Mouse (Mus musculus): ENCODE data around the gene Kirrel. TPM values are rescaled to one million over a fixed set of nuclear protein-coding genes. Genes with fewer than 3 reads are reported as not detected.

The Kirrel gene
- polyA plus RNA-seq, 1 experiment from 2014 or later, result 11.7 TPM

GRCm38 (mm10) chr3:87072191-87072590 is 102.4 kb downstream of the Kirrel start:
- no peak for DNase-seq (ENCODE audit: low spot score)
- WGBS, result 82% methylated on average over 3 of the region's 3 CpGs
- no peak for TF ChIP-seq CTCF (IDR thresholded peaks at IDR 0.05; ENCODE audit: low read depth)

GRCm38 (mm10) chr3:87067396-87067975 is 107.1 kb downstream of the Kirrel start:
- Histone ChIP-seq H3K9ac (ENCODE audit: low read depth, low read length) (no peak overlapping the region), H3K27me3 (ENCODE audit: insufficient read depth, low read length) (no peaks in the 10 kb centered on the region), H3K4me3 (replicated peaks; ENCODE audit: low read depth, low read length) (no peak overlapping the region), H3K4me1 (replicated peaks; ENCODE audit: insufficient read depth, low read length) (no peaks in the 10 kb centered on the region), H3K9me3 (replicated peaks; ENCODE audit: low read length) (no peaks in the 10 kb centered on the region), H3K27ac (no peak overlapping the region), H3K36me3 (ENCODE audit: insufficient read depth, low read length) (no peaks in the 10 kb centered on the region), H3K4me2 (ENCODE audit: low read length) (no peak overlapping the region)
- no peak for TF ChIP-seq CTCF (IDR thresholded peaks at IDR 0.05; ENCODE audit: low read depth)
- DNase-seq (ENCODE audit: low spot score) (no peak), ATAC-seq (replicated peaks; ENCODE audit: low FRiP score, low read depth) (no peak)
- WGBS, result 86% methylated on average over 8 of the region's 8 CpGs

More at GRCm38 (mm10) chr3:87072191-87072590, 102.4 kb downstream of the Kirrel start:
- H3K4me3 ChIP-seq (replicated peaks; ENCODE audit: low read depth, low read length), result no peak overlapping the region
- H3K4me1 ChIP-seq (replicated peaks; ENCODE audit: insufficient read depth, low read length), result no peaks in the 10 kb centered on the region
- H3K27me3 ChIP-seq (ENCODE audit: insufficient read depth, low read length), result no peaks in the 10 kb centered on the region
- no peak overlapping the region for H3K4me2 ChIP-seq (ENCODE audit: low read length)
- H3K9ac ChIP-seq (ENCODE audit: low read depth, low read length), result no peak overlapping the region
- ATAC-seq (replicated peaks; ENCODE audit: low FRiP score, low read depth), result no peak
- no peaks in the 10 kb centered on the region for H3K9me3 ChIP-seq (replicated peaks; ENCODE audit: low read length)
- no peak overlapping the region for H3K27ac ChIP-seq
- no peaks in the 10 kb centered on the region for H3K36me3 ChIP-seq (ENCODE audit: insufficient read depth, low read length)

GRCm38 (mm10) chr3:87053939-87054338 is 120.6 kb downstream of the Kirrel start:
- WGBS, result 86% methylated on average over 1 of the region's 1 CpGs
- TF ChIP-seq CTCF (IDR thresholded peaks at IDR 0.05; ENCODE audit: low read depth), result no peak
- Histone ChIP-seq H3K9me3 (replicated peaks; ENCODE audit: low read length) (no peaks in the 10 kb centered on the region), H3K4me2 (ENCODE audit: low read length) (no peak overlapping the region), H3K9ac (ENCODE audit: low read depth, low read length) (no peak overlapping the region), H3K27ac (no peak overlapping the region), H3K27me3 (ENCODE audit: insufficient read depth, low read length) (no peaks in the 10 kb centered on the region), H3K4me3 (replicated peaks; ENCODE audit: low read depth, low read length) (no peak overlapping the region), H3K4me1 (replicated peaks; ENCODE audit: insufficient read depth, low read length) (no peaks in the 10 kb centered on the region), H3K36me3 (ENCODE audit: insufficient read depth, low read length) (no peaks in the 10 kb centered on the region)
- no peak for ATAC-seq (replicated peaks; ENCODE audit: low FRiP score, low read depth)
- DNase-seq (ENCODE audit: low spot score), result no peak

GRCm38 (mm10) chr3:87047801-87048200 is 126.7 kb downstream of the Kirrel start:
- H3K9ac ChIP-seq (ENCODE audit: low read depth, low read length), result no peak overlapping the region
- no peak overlapping the region for H3K4me3 ChIP-seq (replicated peaks; ENCODE audit: low read depth, low read length)
- H3K4me2 ChIP-seq (ENCODE audit: low read length), result no peak overlapping the region
- TF ChIP-seq CTCF (IDR thresholded peaks at IDR 0.05; ENCODE audit: low read depth), result no peak
- H3K9me3 ChIP-seq (replicated peaks; ENCODE audit: low read length), result no peaks in the 10 kb centered on the region
- DNase-seq (ENCODE audit: low spot score) (no peak), ATAC-seq (replicated peaks; ENCODE audit: low FRiP score, low read depth) (no peak)
- H3K36me3 ChIP-seq (ENCODE audit: insufficient read depth, low read length), result no peaks in the 10 kb centered on the region
- H3K27me3 ChIP-seq (ENCODE audit: insufficient read depth, low read length), result no peaks in the 10 kb centered on the region
- WGBS, result 90% methylated on average over 5 of the region's 5 CpGs
- H3K27ac ChIP-seq, result no peak overlapping the region
- no peaks in the 10 kb centered on the region for H3K4me1 ChIP-seq (replicated peaks; ENCODE audit: insufficient read depth, low read length)

- no peak for TF ChIP-seq CTCF (IDR thresholded peaks at IDR 0.05; ENCODE audit: low read depth)
- H3K4me1 ChIP-seq (replicated peaks; ENCODE audit: insufficient read depth, low read length), result no peaks in the 10 kb centered on the region
- H3K9ac ChIP-seq (ENCODE audit: low read depth, low read length), result no peak overlapping the region
- 86% methylated on average over 2 of the region's 2 CpGs for WGBS
- H3K27me3 ChIP-seq (ENCODE audit: insufficient read depth, low read length), result no peaks in the 10 kb centered on the region
- H3K4me2 ChIP-seq (ENCODE audit: low read length), result no peak overlapping the region
- H3K9me3 ChIP-seq (replicated peaks; ENCODE audit: low read length), result no peaks in the 10 kb centered on the region
- H3K36me3 ChIP-seq (ENCODE audit: insufficient read depth, low read length), result no peaks in the 10 kb centered on the region
- DNase-seq (ENCODE audit: low spot score), result no peak
- H3K4me3 ChIP-seq (replicated peaks; ENCODE audit: low read depth, low read length), result no peak overlapping the region
- no peak for ATAC-seq (replicated peaks; ENCODE audit: low FRiP score, low read depth)
- H3K27ac ChIP-seq, result no peak overlapping the region
These were observed 132.8 kb downstream of the Kirrel start for GRCm38 (mm10) chr3:87041733-87042132.

GRCm38 (mm10) chr3:87038500-87038899 is 136.0 kb downstream of the Kirrel start:
- no peaks in the 10 kb centered on the region for H3K27me3 ChIP-seq (ENCODE audit: insufficient read depth, low read length)
- H3K4me1 ChIP-seq (replicated peaks; ENCODE audit: insufficient read depth, low read length), result no peaks in the 10 kb centered on the region
- ATAC-seq (replicated peaks; ENCODE audit: low FRiP score, low read depth) (no peak), DNase-seq (ENCODE audit: low spot score) (no peak)
- TF ChIP-seq CTCF (IDR thresholded peaks at IDR 0.05; ENCODE audit: low read depth), result no peak
- no peak overlapping the region for H3K4me3 ChIP-seq (replicated peaks; ENCODE audit: low read depth, low read length)
- H3K27ac ChIP-seq, result no peak overlapping the region
- H3K9me3 ChIP-seq (replicated peaks; ENCODE audit: low read length), result no peaks in the 10 kb centered on the region
- H3K9ac ChIP-seq (ENCODE audit: low read depth, low read length), result no peak overlapping the region
- no peak overlapping the region for H3K4me2 ChIP-seq (ENCODE audit: low read length)
- WGBS, result 86% methylated on average over 6 of the region's 6 CpGs
- no peaks in the 10 kb centered on the region for H3K36me3 ChIP-seq (ENCODE audit: insufficient read depth, low read length)

- ATAC-seq (replicated peaks; ENCODE audit: low FRiP score, low read depth), result no peak
- TF ChIP-seq CTCF (IDR thresholded peaks at IDR 0.05; ENCODE audit: low read depth), result no peak
- no peak overlapping the region for H3K4me3 ChIP-seq (replicated peaks; ENCODE audit: low read depth, low read length)
- H3K4me2 ChIP-seq (ENCODE audit: low read length), result no peak overlapping the region
- H3K27me3 ChIP-seq (ENCODE audit: insufficient read depth, low read length), result no peaks in the 10 kb centered on the region
- no peak overlapping the region for H3K27ac ChIP-seq
- no peaks in the 10 kb centered on the region for H3K4me1 ChIP-seq (replicated peaks; ENCODE audit: insufficient read depth, low read length)
- no peak for DNase-seq (ENCODE audit: low spot score)
- H3K9me3 ChIP-seq (replicated peaks; ENCODE audit: low read length), result no peaks in the 10 kb centered on the region
- WGBS, result 94% methylated on average over 3 of the region's 4 CpGs
- H3K36me3 ChIP-seq (ENCODE audit: insufficient read depth, low read length), result no peaks in the 10 kb centered on the region
- no peak overlapping the region for H3K9ac ChIP-seq (ENCODE audit: low read depth, low read length)
These were observed 140.5 kb downstream of the Kirrel start for GRCm38 (mm10) chr3:87034061-87034460.

Data from kidney, postnatal 0 days (tissue).